Mouse (Mus musculus): ENCODE measurements around the gene Gm20388.
A peak's percentile ranks its signal among the peaks of the same experiment; 100 is the strongest.

Gene Gm20388

GRCm38 (mm10) chr8:122779255-122779654 is 2868.6 kb downstream of the Gm20388 start:
- DNase-seq, result no peak

DNA sequence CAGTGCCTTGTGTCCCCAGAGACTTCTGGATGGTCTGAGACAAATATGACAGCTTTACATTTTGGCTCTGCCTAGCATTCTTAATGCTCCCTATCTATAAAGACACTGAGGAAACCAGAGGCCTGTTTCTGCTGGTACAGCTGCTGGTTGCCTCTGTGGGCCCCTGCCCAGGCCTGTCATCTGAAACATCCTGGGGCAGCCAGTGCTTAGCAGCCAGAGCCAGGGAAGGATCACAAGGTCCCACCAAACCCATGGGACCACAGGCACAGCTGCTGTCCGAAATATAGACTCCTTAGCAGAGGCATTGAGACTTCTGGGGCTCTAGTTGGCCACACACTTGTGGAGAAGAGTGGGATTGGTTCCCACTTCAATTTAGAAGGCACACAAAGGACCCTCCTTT is 2874.1 kb downstream of the Gm20388 start:
- DNase-seq, result no peak

DNA sequence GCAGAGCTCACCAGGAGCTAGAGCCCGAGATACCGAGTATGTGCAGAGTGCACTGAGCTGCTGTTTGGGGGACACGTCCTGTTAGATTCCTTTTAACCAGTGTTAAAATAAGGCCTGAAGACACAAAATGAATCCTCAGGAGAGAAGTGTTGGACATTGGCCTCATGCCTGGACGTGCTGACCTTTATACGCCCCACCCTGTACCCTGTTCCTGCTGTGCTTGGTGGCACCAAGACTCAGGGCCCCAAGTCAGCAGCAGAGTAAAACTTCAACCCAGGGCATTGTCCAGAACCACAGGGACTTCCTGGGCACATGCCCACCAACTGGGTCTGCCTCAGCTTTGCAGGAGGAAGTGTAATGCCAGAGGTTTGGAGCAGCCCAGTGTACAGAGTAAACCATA is 2879.2 kb downstream of the Gm20388 start:
- DNase-seq, result no peak

DNA sequence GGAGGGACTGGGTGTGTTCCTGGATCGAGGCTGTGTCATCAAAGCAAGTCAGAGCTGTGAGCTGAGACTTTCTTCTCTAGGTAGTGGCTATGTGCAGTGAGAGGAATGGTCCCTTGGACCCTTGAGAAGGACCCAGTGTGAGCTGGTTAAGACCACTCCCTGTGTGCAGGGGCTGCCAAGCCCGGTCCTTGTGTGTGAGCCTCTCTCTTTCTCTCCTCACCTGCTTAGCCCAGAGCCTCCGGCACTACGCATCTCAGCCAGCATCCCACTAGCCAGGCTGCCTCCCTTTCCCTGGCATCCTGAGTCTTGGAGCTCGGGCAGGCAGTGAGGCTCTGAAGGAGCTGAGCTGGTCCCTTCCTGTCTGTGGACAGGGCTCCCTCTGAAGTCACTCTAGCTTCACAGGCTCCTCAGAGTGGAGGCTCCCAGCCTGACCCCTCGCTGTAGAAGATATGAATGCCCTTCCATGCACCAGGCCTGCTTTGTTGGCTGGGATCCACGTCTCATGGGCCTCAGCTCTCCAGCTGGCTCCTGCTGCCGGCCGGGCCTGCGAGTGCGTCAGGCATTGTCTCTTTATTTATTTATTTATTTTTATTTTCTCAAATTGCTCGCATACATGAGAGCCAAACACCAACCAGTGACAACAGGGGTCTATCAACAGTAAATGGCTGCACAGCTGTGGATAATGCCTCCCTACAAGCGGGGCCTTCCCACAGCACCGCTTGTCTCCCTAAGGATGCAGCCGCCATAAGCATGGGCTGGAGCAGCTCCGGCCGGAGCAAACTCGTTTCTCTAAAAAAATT is 2882.9 kb downstream of the Gm20388 start:
- DNase-seq, result peak; percentile 72

- DNase-seq, result no peak
Measured at GRCm38 (mm10) chr8:122794175-122794454, 2883.5 kb downstream of the Gm20388 start.

DNA sequence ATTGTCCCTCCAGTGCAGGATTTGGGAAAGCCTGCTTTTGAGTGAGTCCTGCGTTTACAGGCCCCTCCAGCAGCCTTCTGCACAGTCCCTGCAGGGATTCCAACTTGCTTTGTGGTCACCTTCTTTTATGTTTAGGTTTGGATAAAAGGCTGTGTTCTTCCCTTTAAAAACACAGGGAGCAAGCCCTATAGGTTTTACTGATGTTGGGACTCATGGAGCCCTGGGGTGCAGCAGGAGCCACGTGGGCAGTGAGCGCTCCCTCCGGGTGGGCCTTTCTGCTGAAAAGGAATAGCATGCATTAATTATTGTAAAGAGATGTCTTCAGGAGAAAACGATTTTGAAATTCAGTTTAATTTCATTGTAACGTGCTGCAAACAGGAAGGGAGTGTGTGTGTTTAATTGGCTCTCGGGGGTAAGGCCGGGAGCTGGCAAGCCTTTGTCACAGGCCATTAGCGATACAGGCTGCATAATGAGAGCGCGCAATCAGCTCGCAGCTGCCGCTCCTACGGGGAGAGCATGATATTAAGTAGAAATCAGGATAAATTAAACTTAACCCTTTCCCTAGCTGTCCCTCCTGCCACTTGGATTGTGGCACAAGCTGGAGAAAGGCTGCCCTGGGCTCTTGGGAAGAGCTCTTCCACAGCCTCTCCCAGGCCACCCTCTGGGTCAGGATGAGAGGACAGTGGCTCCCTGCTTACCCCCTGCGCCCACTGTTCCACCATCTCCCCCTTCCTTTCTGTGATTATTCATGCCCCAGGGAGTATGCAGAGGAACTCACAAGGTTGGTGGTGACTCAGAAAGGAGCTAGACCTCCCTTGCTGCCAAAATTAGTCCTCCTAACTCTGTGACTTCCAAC is 2893.5 kb downstream of the Gm20388 start:
- no peak for DNase-seq

DNA sequence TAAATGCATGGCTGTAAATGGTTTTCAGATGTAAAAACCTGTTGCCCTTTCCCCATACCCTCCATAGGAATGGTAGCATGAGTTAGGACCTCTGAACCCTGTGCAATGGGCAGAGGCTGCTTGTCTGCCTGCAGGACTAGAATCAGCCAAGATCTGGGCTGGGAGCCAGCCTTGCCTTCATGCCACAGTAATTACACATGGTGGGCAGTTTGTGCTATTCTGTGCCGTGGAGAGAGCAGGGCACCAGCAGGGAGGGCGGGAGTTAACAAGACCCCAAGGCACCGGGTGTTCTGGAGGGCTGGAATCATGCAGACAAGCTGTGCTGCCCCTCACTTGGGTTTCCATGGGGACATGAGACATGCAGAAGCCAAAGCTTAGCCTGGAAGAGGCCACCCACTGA is 2894.7 kb downstream of the Gm20388 start:
- peak; percentile 69 for DNase-seq

DNA sequence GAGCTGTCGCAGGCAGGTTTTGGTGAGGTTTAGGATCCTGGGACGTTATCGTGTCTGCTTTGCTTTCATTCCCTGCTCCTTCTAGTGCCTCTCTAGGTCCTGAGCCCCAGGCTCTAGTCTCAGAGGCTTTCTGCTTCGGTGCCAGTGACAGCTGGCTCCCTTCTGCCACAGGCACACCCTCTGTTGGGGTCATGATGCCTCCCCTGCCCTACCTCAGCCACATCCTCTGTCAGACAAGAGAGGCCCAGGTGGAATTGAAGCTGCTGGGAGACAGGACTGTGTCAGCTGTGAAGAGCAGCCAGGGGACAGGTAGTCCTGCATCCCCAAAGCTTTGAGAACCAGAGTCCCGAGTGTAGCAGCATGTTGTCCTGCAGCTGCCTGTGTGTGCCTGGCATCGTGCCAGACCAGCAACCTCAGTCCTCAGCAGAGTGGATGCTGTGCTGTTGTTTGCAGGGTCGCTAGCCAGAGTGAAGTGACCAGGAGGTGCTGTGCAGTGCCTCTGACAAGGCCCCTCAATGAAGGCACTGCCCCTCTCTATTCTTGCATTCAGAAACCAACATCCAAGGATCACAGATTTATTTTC is 2896.4 kb downstream of the Gm20388 start:
- DNase-seq, result no peak

DNA sequence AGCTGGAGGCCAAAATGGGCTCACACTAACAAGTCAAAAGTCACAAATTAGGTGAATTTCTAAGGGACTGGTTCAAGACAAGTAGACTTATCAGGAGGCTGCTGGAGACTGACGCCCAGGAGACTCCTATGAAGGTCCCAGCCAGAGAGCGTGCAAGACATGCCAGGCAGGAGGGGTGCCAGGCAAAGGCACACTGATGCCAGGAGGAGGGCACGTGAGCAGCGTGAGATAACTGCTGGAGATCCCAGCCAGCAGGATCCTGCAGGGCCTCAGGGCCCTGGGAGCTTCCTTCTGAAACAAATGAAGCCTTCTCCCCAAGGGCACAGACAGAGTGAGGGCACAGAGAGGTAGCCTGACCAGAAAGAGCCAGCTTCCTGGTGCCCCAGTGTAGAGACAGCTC is 2897.3 kb downstream of the Gm20388 start:
- no peak for DNase-seq

- DNase-seq, result no peak
Measured at GRCm38 (mm10) chr8:122810376-122810775, 2899.7 kb downstream of the Gm20388 start.

GRCm38 (mm10) chr8:122811870-122812494 is 2901.3 kb downstream of the Gm20388 start:
- DNase-seq, result no peak

GRCm38 (mm10) chr8:122812610-122813250 is 2902.1 kb downstream of the Gm20388 start:
- no peak for DNase-seq

DNA sequence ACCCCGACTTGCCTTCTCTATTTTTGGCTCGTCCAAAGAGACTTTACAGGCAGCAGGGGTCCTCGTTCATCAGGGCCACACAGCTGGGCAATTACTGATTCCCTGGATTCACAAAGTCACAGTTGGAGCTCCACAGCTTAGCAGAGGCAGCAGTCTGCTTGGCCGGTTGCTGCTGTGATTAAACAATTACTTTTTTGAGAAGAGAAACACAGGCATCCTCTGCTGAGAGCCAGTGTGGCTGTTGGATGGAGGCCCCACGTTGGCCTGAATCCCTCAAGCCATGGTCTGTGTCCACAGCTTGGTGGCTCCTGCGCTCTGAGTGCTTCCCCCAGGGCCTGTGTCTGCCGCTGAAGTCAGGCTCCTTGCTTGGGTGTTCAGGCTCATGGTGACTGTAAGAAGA is 2904.0 kb downstream of the Gm20388 start:
- DNase-seq, result no peak

GRCm38 (mm10) chr8:122816965-122817364 is 2906.3 kb downstream of the Gm20388 start:
- no peak for DNase-seq

DNA sequence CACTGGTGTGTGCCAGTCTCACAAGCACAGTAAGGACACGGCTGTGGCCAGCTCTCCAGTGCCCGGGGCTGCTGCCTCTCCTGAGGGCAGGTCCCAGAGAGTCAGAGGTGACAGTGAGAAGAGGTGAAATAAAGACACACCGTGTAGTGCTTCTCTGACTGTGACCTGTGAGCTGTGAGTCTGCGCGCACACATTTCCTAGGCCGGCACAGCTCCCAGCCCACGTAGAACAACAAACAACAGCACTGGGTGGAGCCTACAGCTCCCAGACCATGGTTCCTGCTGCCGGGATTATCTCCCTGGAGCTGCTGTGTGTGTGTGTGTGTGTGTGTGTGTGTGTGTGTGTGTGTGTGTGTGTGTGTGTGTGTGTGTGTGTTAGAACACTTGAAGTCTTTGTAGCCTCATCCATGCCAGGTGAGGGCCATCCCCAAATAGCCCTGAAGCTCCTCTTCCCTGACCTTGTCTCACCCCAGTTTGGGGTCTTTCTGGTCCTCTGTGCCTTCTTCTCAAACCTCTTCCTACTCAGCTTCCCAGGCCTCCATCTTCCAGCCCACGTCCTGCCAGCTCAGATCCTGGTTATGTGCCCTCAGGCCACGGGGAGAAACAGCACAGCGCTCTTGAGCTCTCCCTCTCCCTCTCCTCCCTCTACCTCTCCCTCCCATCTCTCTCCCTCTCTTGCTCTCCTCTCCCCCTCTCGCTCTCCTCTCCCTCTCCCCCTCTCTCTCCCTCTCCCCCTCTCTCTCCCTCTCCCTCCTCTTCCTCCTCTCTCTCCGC is 2907.3 kb downstream of the Gm20388 start:
- no peak for DNase-seq

DNA sequence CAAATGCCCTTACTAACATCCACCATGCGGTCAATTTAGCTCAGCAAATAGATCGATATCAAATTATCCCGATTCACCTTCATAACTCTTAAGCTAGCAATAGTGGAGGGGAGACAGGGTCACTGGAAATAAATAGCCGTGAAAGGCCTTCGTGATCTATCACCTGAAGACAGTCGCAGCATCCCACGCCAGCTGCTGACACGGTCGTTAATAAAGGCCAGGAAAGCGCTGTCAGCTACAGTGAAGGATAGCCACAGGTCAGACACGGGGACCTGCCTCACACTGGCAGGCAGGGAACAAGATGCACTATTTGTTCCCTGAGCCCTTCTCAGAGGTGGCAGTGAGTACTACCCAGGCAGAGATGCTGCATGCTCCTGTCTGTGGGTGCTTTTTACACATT is 2909.1 kb downstream of the Gm20388 start:
- DNase-seq, result no peak

DNA sequence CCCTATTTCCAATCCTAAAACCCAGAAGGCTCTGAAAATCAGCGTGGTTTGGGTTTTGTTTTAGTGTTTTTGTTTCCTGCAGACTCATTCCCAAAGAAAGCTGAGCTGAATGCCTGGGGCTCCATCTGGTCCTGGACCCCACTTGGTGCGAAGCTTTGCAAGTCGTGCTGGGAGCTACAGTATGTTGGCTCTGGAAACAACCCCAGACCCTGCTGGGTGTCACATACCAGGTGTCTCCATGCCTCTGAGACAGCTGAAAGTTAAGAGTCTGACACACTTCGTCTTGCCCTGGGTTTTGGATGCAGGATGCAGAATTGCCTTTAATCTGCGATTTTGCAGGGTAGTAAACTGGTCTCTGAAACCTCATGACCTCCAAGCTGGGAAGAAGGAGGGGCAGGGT is 2913.9 kb downstream of the Gm20388 start:
- DNase-seq, result peak; percentile 88

DNA sequence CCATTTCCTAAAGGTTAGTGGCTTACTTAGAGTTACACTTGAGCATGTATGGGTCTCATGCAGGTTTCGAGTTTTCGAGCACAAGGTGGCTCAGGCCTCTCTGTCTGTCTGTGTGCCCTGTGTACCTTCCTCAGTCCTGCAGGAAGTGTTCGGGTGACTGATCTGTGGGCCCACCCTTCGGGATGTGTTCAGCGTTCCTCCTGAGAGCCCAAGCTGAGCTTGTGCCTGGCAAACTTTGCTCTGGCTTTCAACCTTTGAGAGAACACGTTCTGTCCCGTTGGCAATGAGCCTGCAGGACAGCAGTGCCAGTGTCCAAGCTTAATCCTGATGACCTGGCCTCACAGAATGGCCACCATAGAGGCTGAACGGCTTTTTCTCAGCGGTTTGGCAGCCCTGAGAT is 2914.3 kb downstream of the Gm20388 start:
- DNase-seq, result peak; percentile 62

GRCm38 (mm10) chr8:122825408-122825807 is 2914.8 kb downstream of the Gm20388 start:
- DNase-seq, result no peak

GRCm38 (mm10) chr8:122829396-122829795 is 2918.8 kb downstream of the Gm20388 start:
- no peak for DNase-seq

DNA sequence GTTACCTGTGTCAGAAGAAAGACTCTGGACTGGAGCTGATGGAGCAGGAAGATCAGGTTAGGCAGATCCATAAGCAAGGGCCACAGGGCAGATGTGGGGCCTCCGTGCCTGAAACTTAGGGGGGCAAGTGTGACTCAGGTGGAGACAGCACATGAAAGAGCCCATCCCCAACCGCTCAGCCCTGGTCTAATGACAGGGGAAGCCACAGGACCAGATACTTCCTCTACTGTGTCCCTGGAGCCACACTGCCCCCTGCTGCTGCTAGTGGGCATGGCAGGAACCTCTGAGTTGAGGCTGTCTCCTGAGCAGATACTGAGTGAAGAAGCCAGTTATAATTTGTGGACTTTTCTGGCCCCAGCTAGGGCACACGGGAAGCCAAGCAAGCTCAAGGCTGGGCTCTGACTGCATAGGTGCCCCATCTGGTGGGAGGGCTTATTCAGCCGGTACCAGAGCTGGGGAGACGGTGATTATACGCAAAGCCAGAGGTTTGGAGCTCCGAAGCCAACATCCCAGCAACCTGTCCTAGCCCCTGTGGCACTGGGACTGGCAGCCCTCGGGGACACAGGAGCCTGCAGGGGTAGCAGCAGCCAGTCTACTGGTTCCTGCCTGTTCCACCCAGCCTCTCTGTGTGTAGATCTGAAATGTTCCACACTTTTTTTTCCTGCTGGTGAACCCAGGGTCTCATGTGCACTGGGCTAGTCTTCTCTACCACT is 2919.9 kb downstream of the Gm20388 start:
- peak; percentile 97 for DNase-seq

DNA sequence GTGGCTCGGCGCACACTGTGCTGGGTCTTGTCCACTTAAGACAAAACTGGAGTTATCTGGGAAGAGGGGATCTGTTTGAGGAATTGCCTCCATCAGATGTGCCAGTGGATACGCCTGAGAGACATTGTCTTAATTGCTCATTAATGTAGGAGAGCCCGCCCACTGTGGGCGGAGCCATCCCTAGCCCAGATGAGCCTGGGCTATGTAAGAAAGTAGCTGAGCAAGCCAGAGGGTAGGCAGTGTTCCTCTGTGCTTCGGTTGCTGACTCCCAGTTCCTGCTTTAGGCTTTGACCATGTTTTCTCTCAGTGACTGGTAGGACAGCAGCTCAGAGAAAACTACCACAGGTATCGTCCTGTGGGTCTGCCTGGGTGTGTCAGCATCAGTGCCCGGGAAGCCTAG is 2923.8 kb downstream of the Gm20388 start:
- no peak for DNase-seq
